Mouse (Mus musculus) forebrain, embryonic 10.5 days (tissue): ENCODE measurements around the gene Gtf3a. TPM values are rescaled to one million over a fixed set of nuclear protein-coding genes. Genes with fewer than 3 reads are reported as not detected.
A peak's percentile ranks its signal among the peaks of the same experiment; 100 is the strongest.

Experiments used
- DNase-seq: peaks from one replicate; pipeline ENCODE4 v3.0.0-alpha.2; 2017; ENCODE audit warnings: low spot score; ENCODE audit errors: extremely low spot score
- H3K27ac ChIP-seq: fragments of 300-500 bp; sonication (generic); 2 replicates; pipeline ENCODE4 v1.5.1; 2016; ENCODE audit warnings: mild to moderate bottlenecking
- H3K27me3 ChIP-seq: fragments of 300-500 bp; sonication (generic); 2 replicates; pipeline ENCODE4 v1.6.1; 2016; ENCODE audit warnings: mild to moderate bottlenecking; ENCODE audit not compliant: poor library complexity, severe bottlenecking
- H3K36me3 ChIP-seq: fragments of 300-500 bp; sonication (generic); replicated peaks from 2 replicates; pipeline ENCODE4 v1.6.1; 2016; ENCODE audit warnings: mild to moderate bottlenecking, moderate library complexity
- H3K4me1 ChIP-seq: fragments of 300-500 bp; sonication (generic); 2 replicates; pipeline ENCODE4 v1.6.1; 2016
- H3K4me3 ChIP-seq: fragments of 300-500 bp; sonication (generic); 2 replicates; pipeline ENCODE4 v1.5.1; 2016; ENCODE audit warnings: mild to moderate bottlenecking, moderate library complexity
- H3K9me3 ChIP-seq: fragments of 300-500 bp; sonication (generic); 2 replicates; pipeline ENCODE4 v1.6.1; 2016; ENCODE audit warnings: mild to moderate bottlenecking, moderate library complexity
- WGBS: fragments of 180-500 bp; shearing (Covaris S2); methylation state at CpG from one replicate; pipeline ENCODE4 v1.1.7; 2016; 5-methylcytosine and 5-hydroxymethylcytosine counted together
- polyA plus RNA-seq: library from polyadenylated mRNA; unstranded; fragments of >200 nt; fragmentation: Nextera tagmentation; extraction: Ambion mirVana; gene quantifications from 2 replicates; pipeline ENCODE4 v1.2.1, GENCODE M21; 2016

Gtf3a gene
- polyA plus RNA-seq, 1 experiment from 2014 or later, result 149 TPM

- Histone ChIP-seq H3K27me3 (peaks cover 22% of the 10 kb centered on the region), H3K4me3 (no peak overlapping the region), H3K27ac (no peak overlapping the region), H3K4me1 (peaks cover 17% of the 10 kb centered on the region), H3K36me3 (no peaks in the 10 kb centered on the region), H3K9me3 (no peaks in the 10 kb centered on the region)
- no peak for DNase-seq
- WGBS, result 94% methylated on average over 9 of the region's 9 CpGs
Observed at GRCm38 (mm10) chr5:146973353-146973752, 24.9 kb downstream of the Gtf3a start.

- Histone ChIP-seq H3K27ac (no peak overlapping the region), H3K4me1 (peaks cover 9% of the 10 kb centered on the region), H3K9me3 (no peaks in the 10 kb centered on the region), H3K36me3 (no peaks in the 10 kb centered on the region), H3K4me3 (no peak overlapping the region), H3K27me3 (peaks cover 20% of the 10 kb centered on the region)
- 90% methylated on average over 25 of the region's 25 CpGs for WGBS
- DNase-seq, result no peak
Observed at GRCm38 (mm10) chr5:146973858-146974780, 25.7 kb downstream of the Gtf3a start.

- H3K9me3 ChIP-seq, result no peaks in the 10 kb centered on the region
- 86% methylated on average over 13 of the region's 13 CpGs for WGBS
- H3K36me3 ChIP-seq, result no peaks in the 10 kb centered on the region
- no peak overlapping the region for H3K4me3 ChIP-seq
- H3K27me3 ChIP-seq, result peaks cover 16% of the 10 kb centered on the region
- H3K4me1 ChIP-seq, result peaks cover 3% of the 10 kb centered on the region
- H3K27ac ChIP-seq, result no peak overlapping the region
- DNase-seq, result no peak
Observed at GRCm38 (mm10) chr5:146974781-146975123, 26.3 kb downstream of the Gtf3a start.

- Histone ChIP-seq H3K27ac (no peak overlapping the region), H3K9me3 (no peaks in the 10 kb centered on the region), H3K4me1 (peaks cover 11% of the 10 kb centered on the region), H3K36me3 (no peaks in the 10 kb centered on the region), H3K4me3 (no peak overlapping the region), H3K27me3 (peaks cover 47% of the 10 kb centered on the region)
- DNase-seq, result no peak
- 82% methylated on average over 6 of the region's 6 CpGs for WGBS
Observed at GRCm38 (mm10) chr5:146981376-146981775, 32.9 kb downstream of the Gtf3a start.

GRCm38 (mm10) chr5:146983216-146983615, 34.8 kb downstream of the Gtf3a start:
- H3K9me3 ChIP-seq, result no peaks in the 10 kb centered on the region
- whole genome bisulfite sequencing, result 13% methylated on average over 8 of the region's 8 CpGs
- H3K4me3 ChIP-seq, result no peak overlapping the region
- H3K36me3 ChIP-seq, result no peaks in the 10 kb centered on the region
- peaks cover 47% of the 10 kb centered on the region for H3K27me3 ChIP-seq
- no peak overlapping the region for H3K27ac ChIP-seq
- peak; percentile 77 for DNase-seq
- H3K4me1 ChIP-seq, result peaks cover 13% of the 10 kb centered on the region

GRCm38 (mm10) chr5:146985725-146986433, 37.4 kb downstream of the Gtf3a start:
- Histone ChIP-seq H3K27ac (0 out of 2 replicates have a peak overlapping the region, but pooled peaks have one; percentile 22), H3K9me3 (no peaks in the 10 kb centered on the region), H3K36me3 (no peaks in the 10 kb centered on the region), H3K27me3 (peaks cover 47% of the 10 kb centered on the region), H3K4me3 (no peak overlapping the region), H3K4me1 (peaks cover 13% of the 10 kb centered on the region)
- no peak for DNase-seq
- 71% methylated on average over 21 of the region's 21 CpGs for WGBS

GRCm38 (mm10) chr5:146987588-146987987, 39.1 kb downstream of the Gtf3a start:
- Histone ChIP-seq H3K9me3 (no peaks in the 10 kb centered on the region), H3K27me3 (peaks cover 33% of the 10 kb centered on the region), H3K36me3 (no peaks in the 10 kb centered on the region), H3K27ac (no peak overlapping the region), H3K4me3 (no peak overlapping the region), H3K4me1 (peaks cover 13% of the 10 kb centered on the region)
- 92% methylated on average over 10 of the region's 10 CpGs for WGBS
- DNase-seq, result no peak

GRCm38 (mm10) chr5:146989051-146989450, 40.6 kb downstream of the Gtf3a start:
- Histone ChIP-seq H3K27me3 (peaks cover 18% of the 10 kb centered on the region), H3K4me3 (no peak overlapping the region), H3K9me3 (no peaks in the 10 kb centered on the region), H3K36me3 (no peaks in the 10 kb centered on the region), H3K4me1 (peaks cover 13% of the 10 kb centered on the region), H3K27ac (no peak overlapping the region)
- 87% methylated on average over 5 of the region's 5 CpGs for WGBS
- DNase-seq, result no peak

- 78% methylated on average over 8 of the region's 8 CpGs for WGBS
- H3K9me3 ChIP-seq, result no peaks in the 10 kb centered on the region
- DNase-seq, result no peak
- no peaks in the 10 kb centered on the region for H3K4me1 ChIP-seq
- no peaks in the 10 kb centered on the region for H3K36me3 ChIP-seq
- H3K4me3 ChIP-seq, result no peak overlapping the region
- no peak overlapping the region for H3K27ac ChIP-seq
- no peaks in the 10 kb centered on the region for H3K27me3 ChIP-seq
Observed at GRCm38 (mm10) chr5:146993509-146993908, 45.1 kb downstream of the Gtf3a start.

GRCm38 (mm10) chr5:146994973-146995372, 46.5 kb downstream of the Gtf3a start:
- Histone ChIP-seq H3K27me3 (no peaks in the 10 kb centered on the region), H3K27ac (no peak overlapping the region), H3K4me1 (no peaks in the 10 kb centered on the region), H3K9me3 (0 out of 2 replicates have a peak, but pooled peaks cover 8% of the 10 kb centered on the region), H3K36me3 (no peaks in the 10 kb centered on the region), H3K4me3 (no peak overlapping the region)
- DNase-seq, result no peak
- 84% methylated on average over 6 of the region's 6 CpGs for WGBS

GRCm38 (mm10) chr5:146996812-146997211, 48.4 kb downstream of the Gtf3a start:
- WGBS, result 90% methylated on average over 7 of the region's 7 CpGs
- H3K27me3 ChIP-seq, result no peaks in the 10 kb centered on the region
- H3K36me3 ChIP-seq, result no peaks in the 10 kb centered on the region
- H3K27ac ChIP-seq, result no peak overlapping the region
- H3K4me3 ChIP-seq, result no peak overlapping the region
- DNase-seq, result no peak
- H3K4me1 ChIP-seq, result no peaks in the 10 kb centered on the region
- H3K9me3 ChIP-seq, result peaks cover 10% of the 10 kb centered on the region; the same call in 1 of the 2 replicates

GRCm38 (mm10) chr5:146998802-146999201, 50.3 kb downstream of the Gtf3a start:
- H3K4me1 ChIP-seq, result no peaks in the 10 kb centered on the region
- no peak overlapping the region for H3K4me3 ChIP-seq
- no peaks in the 10 kb centered on the region for H3K36me3 ChIP-seq
- H3K27ac ChIP-seq, result no peak overlapping the region
- 91% methylated on average over 12 of the region's 12 CpGs for WGBS
- H3K27me3 ChIP-seq, result no peaks in the 10 kb centered on the region
- H3K9me3 ChIP-seq, result peaks cover 18% of the 10 kb centered on the region; the same call in 1 of the 2 replicates
- no peak for DNase-seq

- Histone ChIP-seq H3K9me3 (peaks cover 20% of the 10 kb centered on the region; the same call in 1 of the 2 replicates), H3K4me1 (no peaks in the 10 kb centered on the region), H3K36me3 (no peaks in the 10 kb centered on the region), H3K27me3 (no peaks in the 10 kb centered on the region), H3K4me3 (no peak overlapping the region), H3K27ac (no peak overlapping the region)
- no peak for DNase-seq
- WGBS, result 88% methylated on average over 4 of the region's 4 CpGs
Observed at GRCm38 (mm10) chr5:147001312-147001711, 52.9 kb downstream of the Gtf3a start.
